Mouse (Mus musculus) left cerebral cortex, adult 8-10 months (tissue): ENCODE data around the gene Lrrc8e. TPM values are rescaled to one million over a fixed set of nuclear protein-coding genes. Genes with fewer than 3 reads are reported as not detected.

Experiments
- DNase-seq, 2 experiments: peaks; one replicate each; pipeline ENCODE4 v3.0.0; 2022; ENCODE audit warnings: low spot score in 2 of 2
- total RNA-seq, 4 experiments: library from RNA; stranded (reverse); gene quantifications; 2 replicates each; pipeline ENCODE4 v1.2.4; 2022

Lrrc8e gene
- total RNA-seq, 4 experiments from 2014 or later, result 0.09 TPM; not detected in 3

GRCm38 (mm10) chr8:4256911-4257310 is 30.3 kb downstream of the Lrrc8e start:
- peak in 1 of 2 experiments; percentile 94 for DNase-seq

- no peak for DNase-seq
Observed at GRCm38 (mm10) chr8:4257350-4257749, 30.7 kb downstream of the Lrrc8e start.

GRCm38 (mm10) chr8:4258233-4258632 is 31.6 kb downstream of the Lrrc8e start:
- DNase-seq, result peak in 1 of 2 experiments; percentile 79

GRCm38 (mm10) chr8:4258678-4259077 is 32.1 kb downstream of the Lrrc8e start:
- DNase-seq, result peak in 1 of 2 experiments; percentile 61

- peak; percentile 87 to 94 for DNase-seq
Observed at GRCm38 (mm10) chr8:4259125-4259804, 32.6 kb downstream of the Lrrc8e start, which contains the start of gene Ctxn1. Gene Ctxn1 (minus strand): TSS chr8:4259274.

GRCm38 (mm10) chr8:4259805-4260170 is 33.2 kb downstream of the Lrrc8e start:
- DNase-seq, result no peak

- DNase-seq, result peak in 1 of 2 experiments; percentile 59
Observed at GRCm38 (mm10) chr8:4263105-4263791, 36.6 kb downstream of the Lrrc8e start.

- DNase-seq, result no peak
Observed at GRCm38 (mm10) chr8:4265160-4265914, 38.7 kb downstream of the Lrrc8e start.

- DNase-seq, result no peak
Observed at GRCm38 (mm10) chr8:4267627-4268026, 41.0 kb downstream of the Lrrc8e start.

- DNase-seq, result no peak
Observed at GRCm38 (mm10) chr8:4269609-4270008, 43.0 kb downstream of the Lrrc8e start.

- DNase-seq, result peak; percentile 92 to 97
Observed at GRCm38 (mm10) chr8:4275275-4276110, 48.9 kb downstream of the Lrrc8e start, which contains the start of gene Timm44. Gene Timm44 (minus strand): TSS chr8:4275913.

- DNase-seq, result no peak
Observed at GRCm38 (mm10) chr8:4276111-4276465, 49.5 kb downstream of the Lrrc8e start.

Other genes starting within 250 kb of the Lrrc8e start
- gene Cd209f, start 121.0 kb upstream of the Lrrc8e start, total RNA-seq, result under 1 TPM; 0.51 to 0.66 (median 0.62) TPM
- gene Cd209g, start 92.7 kb upstream of the Lrrc8e start, total RNA-seq, result under 1 TPM in 2 of 4 experiments, not detected in 2; 0.15 to 0.32 TPM
- gene Evi5l, start 60.3 kb upstream of the Lrrc8e start, total RNA-seq, result 100 to 1,000 TPM; 100 to 112 (median 107) TPM
- 10 to 100 TPM; 34.4 to 40.8 (median 36.8) TPM for gene Prr36, start 9.4 kb upstream of the Lrrc8e start, total RNA-seq
- 100 to 1,000 TPM in 3 of 4 experiments, 10 to 100 TPM in 1; 96.7 to 124 (median 103) TPM for gene Map2k7, start 11.9 kb downstream of the Lrrc8e start, total RNA-seq
- 1 to 10 TPM in 3 of 4 experiments, under 1 TPM in 1; 0.13 to 1.8 (median 1.4) TPM for gene Gm49320, start 12.0 kb downstream of the Lrrc8e start, total RNA-seq
- gene Tgfbr3l, start 21.4 kb downstream of the Lrrc8e start, total RNA-seq, result 10 to 100 TPM in 3 of 4 experiments, 1 to 10 TPM in 1; 9.2 to 17.6 (median 12.5) TPM
- 10 to 100 TPM; 36.2 to 40.5 (median 39.0) TPM for gene Snapc2, start 26.3 kb downstream of the Lrrc8e start, total RNA-seq
- gene Ctxn1, start 32.4 kb downstream of the Lrrc8e start, total RNA-seq, result 100 to 1,000 TPM; 515 to 546 (median 526) TPM
- gene Timm44, start 49.1 kb downstream of the Lrrc8e start, total RNA-seq, result 10 to 100 TPM; 62.8 to 72.5 (median 66.8) TPM
- 10 to 100 TPM; 18.5 to 23.5 (median 21.9) TPM for gene Ccl25, start 98.4 kb downstream of the Lrrc8e start, total RNA-seq
- gene Elavl1, start 98.6 kb downstream of the Lrrc8e start, total RNA-seq, result 10 to 100 TPM; 66.3 to 74.7 (median 68.8) TPM